In genomic region chr9:119156278-119157201, GRCm38 (mm10) we compare ENCODE assay signal across 8 mouse cellular contexts. TPM values are rescaled to one million over a fixed set of nuclear protein-coding genes. Genes with fewer than 3 reads are reported as not detected.
DNase-seq lines count a peak whose midpoint lies in the region; ATAC-seq and TF ChIP-seq lines count a peak whose summit lies in the region.

Gene Acaa1b, minus strand, starts transcription at chr9:119157093.

- no peaks in the 10 kb centered on the region for H3K9me3 ChIP-seq in lung, embryonic 14.5 days (ENCODE audit: low read depth, low read length)

- ATAC-seq in lung, embryonic 14.5 days (ENCODE audit: insufficient read depth), result peak; percentile 86

- no peaks in the 10 kb centered on the region for H3K4me1 ChIP-seq in cerebellum, adult 2 months (ENCODE audit: control insufficient read depth, insufficient read depth, low read length)
- no peaks in the 10 kb centered on the region for H3K4me1 ChIP-seq in lung, embryonic 14.5 days (ENCODE audit: insufficient read depth)

- H3K27me3 ChIP-seq in cerebellum, adult 2 months (ENCODE audit: control insufficient read depth, insufficient read depth, low read length), result no peaks in the 10 kb centered on the region; the same call in 1 of the 2 replicates
- H3K27me3 ChIP-seq in lung, embryonic 14.5 days (ENCODE audit: insufficient read depth, low read length), result peaks cover 4% of the 10 kb centered on the region; the same call in 1 of the 2 replicates

- peak; percentile 54 for DNase-seq in MEL-GATA-1-ER (ENCODE audit: extremely low read depth, low read depth)
- DNase-seq in cerebellum, adult 2 months, result peak; percentile 43 to 50
- DNase-seq in forelimb bud, embryonic 11.5 days (ENCODE audit: low read depth, low spot score), result peak; percentile 73
- peak; percentile 75 to 80 for DNase-seq in heart, postnatal 36 days
- peak; percentile 39 to 66 for DNase-seq in layer of hippocampus, adult 2 months (ENCODE audit: low spot score in 2 of 2)
- DNase-seq in lung, embryonic 14.5 days, result peak; percentile 95
- DNase-seq in ovary, postnatal 10 days (ENCODE audit: low spot score), result peak; percentile 65
- peak; percentile 41 for DNase-seq in thymus, postnatal 25 days

- no peak within 1 kb of the TSS for H3K27ac ChIP-seq in cerebellum, adult 2 months (ENCODE audit: insufficient read depth, low read length)
- no peak within 1 kb of the TSS for H3K27ac ChIP-seq in layer of hippocampus, adult 2 months
- no peak within 1 kb of the TSS for H3K27ac ChIP-seq in lung, embryonic 14.5 days (ENCODE audit: low read depth)

- H3K9ac ChIP-seq in lung, embryonic 14.5 days, result peak within 1 kb of the TSS; percentile 29; the same call in 1 of the 2 replicates

- peak within 1 kb of the TSS; percentile 60 for H3K4me2 ChIP-seq in lung, embryonic 14.5 days

- no peaks in the 10 kb centered on the region for H3K36me3 ChIP-seq in lung, embryonic 14.5 days (ENCODE audit: insufficient read depth)

- intact Hi-C loops in heart, postnatal 36 days (cut with DNase I), result loop anchor here (2.0 to 10.0 kb wide), 3 partner anchors 118 to 276 kb away; no protein-coding TSS in a partner anchor

- no peak within 1 kb of the TSS for H3K4me3 ChIP-seq in cerebellum, adult 2 months (replicated peaks; ENCODE audit: insufficient read depth, low read depth, low read length)
- H3K4me3 ChIP-seq in layer of hippocampus, adult 2 months, result peak within 1 kb of the TSS; percentile 49
- peak within 1 kb of the TSS; percentile 38 for H3K4me3 ChIP-seq in lung, embryonic 14.5 days (ENCODE audit: low read depth, low read length)

- TF ChIP-seq CTCF in cerebellum, adult 2 months (IDR thresholded peaks at IDR 0.05; ENCODE audit: borderline replicate concordance, insufficient read depth, low read depth, low read length), result peak; percentile 49; the same call in 1 of the 2 replicates
- peak; percentile 79 for TF ChIP-seq CTCF in layer of hippocampus, adult 2 months (conservative IDR thresholded peaks at IDR 0.05)
- TF ChIP-seq CTCF in lung, embryonic 14.5 days (IDR thresholded peaks at IDR 0.05; ENCODE audit: low read depth), result peak; percentile 74

- TF ChIP-seq POLR2A in cerebellum, adult 2 months (IDR thresholded peaks at IDR 0.05; ENCODE audit: borderline replicate concordance, insufficient read depth, low read length), result no peak

- 2% methylated on average over 65 of the region's 65 CpGs for WGBS in cerebellum, adult 2 months
- 1% methylated on average over 57 of the region's 65 CpGs for WGBS in lung, embryonic 14.5 days

RNA-seq across cellular contexts. Expression of gene Acaa1b, which starts in this region (rescaled TPM):
- 0.52 and 1.2 TPM in 2 replicates for polyA plus RNA-seq in cerebellum, adult 2 months (2012; rRNA removed)
- 1 to 10 TPM; 1.4 to 3.4 TPM for total RNA-seq in heart, postnatal 36 days (2021)
- total RNA-seq in layer of hippocampus, adult 2 months (2021), result 1 to 10 TPM; 1.6 TPM
- polyA plus RNA-seq in lung, embryonic 14.5 days (2014; fragmentation: Nextera tagmentation; extraction: Ambion mirVana), result 0.92 and 0.95 TPM in 2 replicates

Comparison
In these comparisons a context has a peak if more than half of its experiments do, and no peak if none do; other contexts are left out.
1. Peak in DNase-seq, ATAC-seq, H3K4me3 ChIP-seq, H3K9ac ChIP-seq and H3K4me2 ChIP-seq in lung, embryonic 14.5 days; RNA of the gene not detected or under 1 TPM.
2. DNase-seq: peak in every context shown above with its lines; median percentile 95 in lung, embryonic 14.5 days; 78 in heart, postnatal 36 days; 73 in forelimb bud, embryonic 11.5 days; 65 in ovary, postnatal 10 days; 54 in MEL-GATA-1-ER; 52 in layer of hippocampus, adult 2 months; 46 in cerebellum, adult 2 months; 41 in thymus, postnatal 25 days.